Mouse (Mus musculus) hindlimb bud, embryonic 11.5 days (tissue): ENCODE results near the gene Crybg1.

Source experiments
- DNase-seq: peaks from one replicate; pipeline ENCODE4 v3.0.0-alpha.2; 2012; ENCODE audit warnings: low read depth, low spot score; ENCODE audit errors: extremely low spot score

Crybg1 gene

GRCm38 (mm10) chr10:43900883-43901570 is 247.6 kb downstream of the Crybg1 start:
- DNase-seq: peak; percentile 30
